Mouse (Mus musculus): ENCODE results near the gene Srsf9. TPM values are rescaled to one million over a fixed set of nuclear protein-coding genes. Genes with fewer than 3 reads are reported as not detected.
"Not testable (repeated sequence)": the region's sequence is repeated elsewhere in the genome, so short reads cannot be mapped to it uniquely, and the experiment has no call there.

Srsf9 gene
- polyA plus RNA-seq, 1 experiment from 2014 or later = 291 TPM

DNA sequence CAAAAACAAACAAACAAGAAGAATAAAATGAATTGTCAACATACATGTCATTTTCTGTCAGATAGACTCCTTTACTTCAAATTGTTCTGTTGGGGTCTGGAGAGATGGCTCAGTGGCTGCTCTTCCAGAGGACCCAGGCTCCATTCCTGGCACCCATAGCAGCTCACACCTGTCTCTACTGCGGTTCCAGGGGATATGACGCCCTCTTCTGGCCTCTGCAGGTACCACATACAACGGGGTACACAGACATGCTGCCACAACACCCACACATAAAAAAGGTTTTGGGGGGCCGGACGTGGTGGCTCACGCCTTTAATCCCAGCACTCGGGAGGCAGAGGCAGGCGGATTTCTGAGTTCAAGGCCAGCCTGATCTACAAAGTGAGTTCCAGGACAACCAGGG lies 32.8 kb upstream of the Srsf9 start:
- ATAC-seq (ENCODE audit: insufficient read depth) (no peak), DNase-seq (no peak)
- Histone ChIP-seq H3K9ac (no peak overlapping the region), H3K4me3 (ENCODE audit: low read depth, low read length) (no peak overlapping the region), H3K36me3 (ENCODE audit: insufficient read depth) (peaks cover 74% of the 10 kb centered on the region), H3K4me1 (ENCODE audit: insufficient read depth) (peaks cover 5% of the 10 kb centered on the region), H3K27me3 (ENCODE audit: insufficient read depth, low read length) (no peaks in the 10 kb centered on the region), H3K9me3 (ENCODE audit: low read depth, low read length) (no peaks in the 10 kb centered on the region), H3K27ac (ENCODE audit: low read depth) (no peak overlapping the region), H3K4me2 (no peak overlapping the region)
- peak; percentile 26 for TF ChIP-seq CTCF (IDR thresholded peaks at IDR 0.05; ENCODE audit: low read depth)
- 91% methylated on average over 8 of the region's 8 CpGs for WGBS

- H3K4me3 ChIP-seq (ENCODE audit: low read depth, low read length) = no peak overlapping the region
- no peaks in the 10 kb centered on the region for H3K27me3 ChIP-seq (ENCODE audit: insufficient read depth, low read length)
- H3K27ac ChIP-seq (ENCODE audit: low read depth) = no peak overlapping the region; the same call in 1 of the 2 replicates
- WGBS = 66% methylated on average over 10 of the region's 10 CpGs
- DNase-seq (no peak), ATAC-seq (ENCODE audit: insufficient read depth) (no peak)
- H3K9ac ChIP-seq = no peak overlapping the region
- peaks cover 64% of the 10 kb centered on the region for H3K36me3 ChIP-seq (ENCODE audit: insufficient read depth)
- no peak overlapping the region for H3K4me2 ChIP-seq
- H3K4me1 ChIP-seq (ENCODE audit: insufficient read depth) = peaks cover 10% of the 10 kb centered on the region
- no peaks in the 10 kb centered on the region for H3K9me3 ChIP-seq (ENCODE audit: low read depth, low read length)
- no peak for TF ChIP-seq CTCF (IDR thresholded peaks at IDR 0.05; ENCODE audit: low read depth)
Measured at GRCm38 (mm10) chr5:115296347-115296746, 30.6 kb upstream of the Srsf9 start.

DNA sequence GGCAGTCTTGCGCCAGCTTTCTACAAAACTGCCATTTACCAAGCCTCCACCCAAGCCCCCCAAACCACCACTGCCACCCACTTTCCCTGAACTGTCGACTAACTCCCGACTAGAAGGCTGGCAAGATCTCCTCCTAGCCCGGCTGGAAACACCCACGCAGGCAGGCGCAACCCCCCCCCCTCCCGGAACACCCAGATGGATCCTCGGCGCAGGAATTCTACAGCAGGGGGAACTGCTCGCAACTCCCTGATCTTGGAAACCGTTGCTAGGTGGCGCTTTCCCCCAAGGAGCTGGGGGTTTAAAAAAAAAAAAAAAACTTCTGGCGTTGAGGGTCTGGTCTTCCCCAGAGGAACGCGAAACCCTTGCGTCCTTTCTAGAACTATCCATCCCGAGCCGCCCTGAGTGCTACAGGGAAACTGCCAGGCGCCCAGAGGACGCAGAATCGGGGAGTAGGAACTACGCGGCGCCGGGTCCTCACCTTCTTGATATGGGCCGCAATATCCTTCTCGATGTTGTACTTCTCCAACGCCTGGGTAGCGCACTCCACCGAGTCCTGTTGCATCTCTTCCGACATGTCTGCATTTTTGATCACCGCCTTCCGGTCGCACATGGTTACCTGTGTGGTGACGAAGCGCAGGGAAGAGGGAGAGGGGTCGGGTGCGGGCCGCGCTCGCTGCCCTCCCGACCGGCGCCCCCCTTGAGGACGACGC lies 26.8 kb upstream of the Srsf9 start:
- Histone ChIP-seq H3K4me3 (ENCODE audit: low read depth, low read length) (peak overlapping the region; percentile 89), H3K9me3 (ENCODE audit: low read depth, low read length) (no peaks in the 10 kb centered on the region), H3K9ac (peak overlapping the region; percentile 79), H3K4me2 (peak overlapping the region; percentile 68), H3K27me3 (ENCODE audit: insufficient read depth, low read length) (no peaks in the 10 kb centered on the region), H3K36me3 (ENCODE audit: insufficient read depth) (peaks cover 43% of the 10 kb centered on the region), H3K4me1 (ENCODE audit: insufficient read depth) (peaks cover 15% of the 10 kb centered on the region), H3K27ac (ENCODE audit: low read depth) (peak overlapping the region; percentile 93)
- under 1% methylated on average over 46 of the region's 46 CpGs for WGBS
- TF ChIP-seq CTCF (IDR thresholded peaks at IDR 0.05; ENCODE audit: low read depth) = peak; percentile 36
- ATAC-seq (ENCODE audit: insufficient read depth) (0 out of 2 replicates have a peak, but pooled peaks have one; percentile 1), DNase-seq (peak; percentile 91)

- TF ChIP-seq CTCF (IDR thresholded peaks at IDR 0.05; ENCODE audit: low read depth) = peak; percentile 24; the same call in 1 of the 2 replicates
- Histone ChIP-seq H3K4me2 (peak within 1 kb of the TSS; percentile 83), H3K27ac (ENCODE audit: low read depth) (peak within 1 kb of the TSS; percentile 93), H3K36me3 (ENCODE audit: insufficient read depth) (peaks cover 35% of the 10 kb centered on the region), H3K4me3 (ENCODE audit: low read depth, low read length) (peak within 1 kb of the TSS; percentile 89), H3K9me3 (ENCODE audit: low read depth, low read length) (no peaks in the 10 kb centered on the region), H3K4me1 (ENCODE audit: insufficient read depth) (peaks cover 15% of the 10 kb centered on the region), H3K27me3 (ENCODE audit: insufficient read depth, low read length) (no peaks in the 10 kb centered on the region), H3K9ac (peak within 1 kb of the TSS; percentile 79)
- peak; percentile 100 for DNase-seq
- under 1% methylated on average over 66 of the region's 66 CpGs for WGBS
- ATAC-seq (ENCODE audit: insufficient read depth) = peak; percentile 97
Measured at GRCm38 (mm10) chr5:115300792-115301614, 26.0 kb upstream of the Srsf9 start, which contains the start of gene Dynll1. Gene Dynll1 (minus strand): TSS chr5:115300999.

GRCm38 (mm10) chr5:115301615-115302014 lies 25.4 kb upstream of the Srsf9 start:
- Histone ChIP-seq H3K9ac (peak overlapping the region; percentile 63), H3K27ac (ENCODE audit: low read depth) (peak overlapping the region; percentile 81), H3K4me3 (ENCODE audit: low read depth, low read length) (peak overlapping the region; percentile 89), H3K9me3 (ENCODE audit: low read depth, low read length) (no peaks in the 10 kb centered on the region), H3K36me3 (ENCODE audit: insufficient read depth) (peaks cover 29% of the 10 kb centered on the region), H3K4me2 (peak overlapping the region; percentile 83), H3K4me1 (ENCODE audit: insufficient read depth) (peaks cover 15% of the 10 kb centered on the region), H3K27me3 (ENCODE audit: insufficient read depth, low read length) (no peaks in the 10 kb centered on the region)
- no peak for DNase-seq
- ATAC-seq (ENCODE audit: insufficient read depth) = no peak
- TF ChIP-seq CTCF (IDR thresholded peaks at IDR 0.05; ENCODE audit: low read depth) = no peak
- WGBS = 13% methylated on average over 13 of the region's 13 CpGs

DNA sequence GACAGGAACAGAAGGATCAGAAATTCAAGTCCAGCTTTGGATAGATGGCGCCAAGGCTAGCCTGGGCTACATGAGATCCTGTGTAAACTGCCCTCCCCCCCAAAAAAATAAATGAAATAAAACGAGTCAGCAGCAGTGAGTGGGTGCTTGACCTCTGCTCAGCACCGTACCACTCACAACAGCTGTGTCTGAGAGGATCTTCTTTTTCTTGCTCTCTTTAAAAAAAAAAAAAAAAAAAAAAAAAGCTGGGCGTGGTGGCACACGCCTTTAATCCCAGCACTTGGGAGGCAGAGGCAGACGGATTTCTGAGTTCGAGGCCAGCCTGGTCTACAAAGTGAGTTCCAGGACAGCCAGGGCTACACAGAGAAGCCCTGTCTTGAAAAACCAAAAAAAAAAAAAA lies 24.8 kb upstream of the Srsf9 start:
- H3K4me2 ChIP-seq = peak overlapping the region; percentile 83
- ATAC-seq (ENCODE audit: insufficient read depth); DNase-seq; H3K4me3 ChIP-seq (ENCODE audit: low read depth, low read length); H3K27ac ChIP-seq (ENCODE audit: low read depth); H3K9me3 ChIP-seq (ENCODE audit: low read depth, low read length); H3K27me3 ChIP-seq (ENCODE audit: insufficient read depth, low read length); H3K9ac ChIP-seq: not testable (repeated sequence)
- H3K4me1 ChIP-seq (ENCODE audit: insufficient read depth) = peaks cover 15% of the 10 kb centered on the region
- 66% methylated on average over 3 of the region's 7 CpGs for WGBS
- peaks cover 23% of the 10 kb centered on the region for H3K36me3 ChIP-seq (ENCODE audit: insufficient read depth)

- WGBS = 72% methylated on average over 4 of the region's 4 CpGs
- H3K4me3 ChIP-seq (ENCODE audit: low read depth, low read length) = no peak overlapping the region
- no peak for TF ChIP-seq CTCF (IDR thresholded peaks at IDR 0.05; ENCODE audit: low read depth)
- no peaks in the 10 kb centered on the region for H3K36me3 ChIP-seq (ENCODE audit: insufficient read depth)
- DNase-seq = no peak
- H3K4me1 ChIP-seq (ENCODE audit: insufficient read depth) = peaks cover 14% of the 10 kb centered on the region; the same call in 1 of the 2 replicates
- H3K4me2 ChIP-seq = no peak overlapping the region; the same call in 1 of the 2 replicates
- no peak overlapping the region for H3K27ac ChIP-seq (ENCODE audit: low read depth)
- H3K9me3 ChIP-seq (ENCODE audit: low read depth, low read length) = no peaks in the 10 kb centered on the region
- no peaks in the 10 kb centered on the region for H3K27me3 ChIP-seq (ENCODE audit: insufficient read depth, low read length)
- H3K9ac ChIP-seq = no peak overlapping the region
- no peak for ATAC-seq (ENCODE audit: insufficient read depth)
Measured at GRCm38 (mm10) chr5:115312354-115312753, 14.6 kb upstream of the Srsf9 start.

Measured in lung, embryonic 14.5 days (tissue).